Mouse (Mus musculus): ENCODE measurements around the gene Lsamp. TPM values are rescaled to one million over a fixed set of nuclear protein-coding genes. Genes with fewer than 3 reads are reported as not detected.

The Lsamp gene
- total and polyA plus RNA-seq, 3 experiments = not detected

GRCm38 (mm10) chr16:40080224-40080623 is 96.1 kb downstream of the Lsamp start:
- no peak overlapping the region for H3K4me2 ChIP-seq (ENCODE audit: insufficient read depth, low read depth, poor library complexity, severe bottlenecking)
- in situ Hi-C loops (cut with MboI; ENCODE audit: low pct_ligation_motif_present, low pct_unique_long_range_greater_than_20kb, low sequenced_read_pairs) (no loop called here), dilution Hi-C loops (cut with MboI; ENCODE audit: extremely low pct_ligation_motif_present, extremely low pct_unique_long_range_greater_than_20kb, low sequenced_read_pairs) (no loop called here)
- no peak overlapping the region for H3K9ac ChIP-seq (ENCODE audit: insufficient read depth, low read depth)
- no peaks in the 10 kb centered on the region for H3K27me3 ChIP-seq (replicated peaks)
- H3K79me2 ChIP-seq (replicated peaks; ENCODE audit: control insufficient read depth, extremely low read depth, insufficient read depth, poor library complexity, severe bottlenecking) = no peaks in the 10 kb centered on the region
- no peak for DNase-seq (ENCODE audit: extremely low read depth)
- no peaks in the 10 kb centered on the region for H3K4me1 ChIP-seq (ENCODE audit: control insufficient read depth in 1 of 2, insufficient read depth in 2 of 2)
- TF ChIP-seq ZMIZ1 (IDR thresholded peaks at IDR 0.05; ENCODE audit: low read depth, low read length) (no peak), SIN3A (IDR thresholded peaks at IDR 0.05; ENCODE audit: low read length) (no peak), POLR2A (IDR thresholded peaks at IDR 0.05; ENCODE audit: low read depth, low read length) (no peak), CHD2 (IDR thresholded peaks at IDR 0.05; ENCODE audit: low read length) (no peak), ZNF384 (IDR thresholded peaks at IDR 0.05; ENCODE audit: low read depth, low read length) (no peak), ZKSCAN1 (IDR thresholded peaks at IDR 0.05; ENCODE audit: borderline replicate concordance, low read depth, low read length) (no peak), MXI1 (IDR thresholded peaks at IDR 0.05; ENCODE audit: low read depth, low read length) (no peak), JUND (conservative IDR thresholded peaks at IDR 0.05; ENCODE audit: low read depth, low read length) (no peak), CHD1 (IDR thresholded peaks at IDR 0.05; ENCODE audit: low read depth, low read length) (no peak), RCOR1 (conservative IDR thresholded peaks at IDR 0.05; ENCODE audit: low read depth, low read length) (no peak), USF1 (IDR thresholded peaks at IDR 0.05; ENCODE audit: low read depth, low read length) (no peak), UBTF (IDR thresholded peaks at IDR 0.05; ENCODE audit: low read depth, low read length) (no peak), IRF4 (IDR thresholded peaks at IDR 0.05; ENCODE audit: low read depth, low read length) (no peak), GABPA (IDR thresholded peaks at IDR 0.05; ENCODE audit: insufficient replicate concordance, low read depth, low read length) (no peak), MEF2A (IDR thresholded peaks at IDR 0.05; ENCODE audit: borderline replicate concordance, low read depth, low read length) (no peak)
- H3K4me3 ChIP-seq (replicated peaks in 1 of 3; ENCODE audit: low read depth in 2 of 3, low read length in 2 of 3, poor library complexity in 1 of 3) = no peak overlapping the region
- H3K36me3 ChIP-seq (replicated peaks in 1 of 2; ENCODE audit: control insufficient read depth in 1 of 2, insufficient read depth in 1 of 2, low read length in 1 of 2) = no peaks in the 10 kb centered on the region
- peaks cover 56% of the 10 kb centered on the region for H3K9me3 ChIP-seq (replicated peaks; ENCODE audit: low read length)
- H3K27ac ChIP-seq (ENCODE audit: insufficient read depth, low read depth) = no peak overlapping the region

DNA sequence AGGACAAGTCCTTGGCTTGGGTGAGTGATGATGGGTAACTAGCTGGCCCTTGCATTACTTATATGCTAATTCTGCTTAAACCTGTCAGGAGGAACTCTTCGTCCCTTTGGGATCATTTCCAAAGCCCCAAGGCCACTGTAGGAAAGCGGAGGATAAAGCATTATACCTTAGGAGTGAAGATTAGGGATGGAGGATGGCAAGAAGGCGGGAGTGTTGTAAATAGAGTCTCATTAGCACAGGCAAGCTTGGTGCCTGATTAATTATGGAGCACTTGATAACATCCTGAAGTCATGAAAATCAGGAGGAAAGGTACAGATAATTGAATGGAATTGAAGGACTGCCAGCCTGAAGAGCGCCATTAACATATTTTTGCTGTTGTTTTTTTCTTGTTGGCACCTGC is 120.2 kb downstream of the Lsamp start:
- Histone ChIP-seq H3K9ac (ENCODE audit: insufficient read depth, low read depth) (no peak overlapping the region), H3K4me2 (ENCODE audit: insufficient read depth, low read depth, poor library complexity, severe bottlenecking) (no peak overlapping the region), H3K9me3 (replicated peaks; ENCODE audit: low read length) (peaks cover 38% of the 10 kb centered on the region), H3K4me3 (replicated peaks in 1 of 3; ENCODE audit: low read depth in 2 of 3, low read length in 2 of 3, poor library complexity in 1 of 3) (no peak overlapping the region), H3K36me3 (replicated peaks in 1 of 2; ENCODE audit: control insufficient read depth in 1 of 2, insufficient read depth in 1 of 2, low read length in 1 of 2) (no peaks in the 10 kb centered on the region), H3K27me3 (replicated peaks) (no peaks in the 10 kb centered on the region), H3K4me1 (ENCODE audit: control insufficient read depth in 1 of 2, insufficient read depth in 2 of 2) (no peaks in the 10 kb centered on the region), H3K79me2 (replicated peaks; ENCODE audit: control insufficient read depth, extremely low read depth, insufficient read depth, poor library complexity, severe bottlenecking) (no peaks in the 10 kb centered on the region), H3K27ac (ENCODE audit: insufficient read depth, low read depth) (no peak overlapping the region)
- dilution Hi-C loops (cut with MboI; ENCODE audit: extremely low pct_ligation_motif_present, extremely low pct_unique_long_range_greater_than_20kb, low sequenced_read_pairs) (no loop called here), in situ Hi-C loops (cut with MboI; ENCODE audit: low pct_ligation_motif_present, low pct_unique_long_range_greater_than_20kb, low sequenced_read_pairs) (no loop called here)
- no peak for DNase-seq (ENCODE audit: extremely low read depth)
- TF ChIP-seq TCF12 (IDR thresholded peaks at IDR 0.05; ENCODE audit: low read depth, low read length) (no peak), MAX (IDR thresholded peaks at IDR 0.05; ENCODE audit: low read length) (no peak), USF2 (conservative IDR thresholded peaks at IDR 0.05; ENCODE audit: low read depth, low read length) (no peak), ZKSCAN1 (IDR thresholded peaks at IDR 0.05; ENCODE audit: borderline replicate concordance, low read depth, low read length) (no peak), EP300 (IDR thresholded peaks at IDR 0.05; ENCODE audit: low read length) (no peak), MYC (IDR thresholded peaks at IDR 0.05; ENCODE audit: low read depth, low read length) (no peak), RAD21 (IDR thresholded peaks at IDR 0.05; ENCODE audit: low read depth, low read length) (no peak), POLR2AphosphoS2 (IDR thresholded peaks at IDR 0.05; ENCODE audit: low read depth, low read length) (no peak), TBP (conservative IDR thresholded peaks at IDR 0.05; ENCODE audit: low read depth, low read length) (no peak), PAX5 (IDR thresholded peaks at IDR 0.05; ENCODE audit: low read length) (no peak), ZMIZ1 (IDR thresholded peaks at IDR 0.05; ENCODE audit: low read depth, low read length) (no peak), NELFE (IDR thresholded peaks at IDR 0.05; ENCODE audit: low read depth, low read length) (no peak), ZC3H11A (IDR thresholded peaks at IDR 0.05; ENCODE audit: low read depth, low read length) (no peak), NRF1 (IDR thresholded peaks at IDR 0.05; ENCODE audit: low read depth, low read length) (no peak)
